Mouse (Mus musculus): ENCODE data around the gene Gm9821.
A peak's percentile ranks its signal among the peaks of the same experiment; 100 is the strongest.

The Gm9821 gene

GRCm38 (mm10) chr2:91971231-91972097 is 26.0 kb downstream of the Gm9821 start:
- DNase-seq (ENCODE audit: low read depth): no peak

DNA sequence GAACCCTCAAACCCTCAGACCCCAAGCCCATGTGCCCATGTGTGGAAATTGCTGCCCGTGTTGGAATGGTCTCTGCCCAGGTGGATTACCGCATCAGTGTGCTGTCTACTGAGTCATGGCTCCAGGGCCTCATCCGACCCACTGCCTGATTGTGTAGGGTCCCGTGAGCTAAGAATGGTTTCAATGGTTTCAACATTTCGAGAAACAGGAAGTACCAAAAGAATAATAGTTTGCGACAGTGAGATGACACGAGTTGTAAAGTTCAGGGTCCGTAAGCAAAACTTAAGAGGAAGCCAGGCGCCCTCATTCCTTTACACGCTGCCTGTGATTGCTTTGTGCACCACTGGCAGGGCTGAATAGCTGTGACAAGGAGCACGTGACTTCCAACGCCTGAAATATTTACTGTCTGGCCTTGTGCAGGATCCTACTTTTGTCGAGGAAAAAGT is 26.6 kb downstream of the Gm9821 start:
- no peak for DNase-seq (ENCODE audit: low read depth)

- DNase-seq (ENCODE audit: low read depth): no peak
These were observed 28.1 kb downstream of the Gm9821 start for GRCm38 (mm10) chr2:91973416-91974135.

DNA sequence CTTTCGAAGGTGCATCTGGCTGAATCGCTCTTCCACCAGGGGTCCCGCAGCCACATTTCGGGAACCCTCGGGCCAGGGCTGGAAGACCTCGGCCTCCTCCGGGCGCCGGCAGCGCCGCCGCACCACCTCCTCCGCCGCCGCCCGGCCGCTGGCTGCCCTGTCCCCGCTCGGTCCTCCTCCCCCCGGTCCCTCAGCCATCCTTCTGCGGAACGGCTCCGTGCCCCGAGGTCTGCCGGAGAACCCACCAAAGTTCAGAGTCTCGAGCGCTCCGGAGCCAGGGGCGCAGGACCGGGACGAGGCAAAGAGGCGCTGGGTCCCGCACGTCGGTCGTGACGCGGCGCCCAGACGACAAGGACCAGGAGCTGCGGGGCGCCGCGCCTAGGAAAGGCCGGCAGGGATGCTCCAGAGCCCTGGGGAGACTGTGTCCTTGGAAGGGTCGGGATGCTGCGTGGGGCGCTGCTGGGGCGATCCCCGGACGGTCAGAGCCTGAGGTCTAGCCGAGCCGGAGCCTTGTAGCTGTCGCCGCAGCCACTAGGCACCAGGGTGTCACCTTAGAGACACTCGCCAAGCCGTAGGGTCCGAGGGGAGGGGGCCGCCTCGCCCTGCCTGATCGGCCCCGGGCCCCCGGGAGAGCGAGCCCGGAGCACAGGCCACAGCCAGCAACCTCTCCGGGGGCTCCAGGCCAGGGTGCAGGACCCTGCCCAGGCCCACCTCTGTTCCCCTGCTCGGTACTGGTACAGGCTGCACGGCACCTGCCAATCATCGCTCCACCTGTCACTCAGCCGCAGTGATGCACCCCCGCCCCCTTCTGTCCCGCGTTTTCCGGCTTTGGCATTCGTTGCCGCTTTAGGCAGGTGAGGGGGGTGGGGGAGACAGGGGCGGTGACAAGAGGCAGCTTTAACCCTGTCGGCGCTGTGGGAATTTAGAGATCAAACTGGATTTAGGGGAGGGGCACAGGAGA is 30.4 kb downstream of the Gm9821 start, which contains the start of gene Dgkz:
Dgkz (minus strand) TSS at position 284 of the 961 bp plus-strand sequence.
- no peak for DNase-seq (ENCODE audit: low read depth)

DNA sequence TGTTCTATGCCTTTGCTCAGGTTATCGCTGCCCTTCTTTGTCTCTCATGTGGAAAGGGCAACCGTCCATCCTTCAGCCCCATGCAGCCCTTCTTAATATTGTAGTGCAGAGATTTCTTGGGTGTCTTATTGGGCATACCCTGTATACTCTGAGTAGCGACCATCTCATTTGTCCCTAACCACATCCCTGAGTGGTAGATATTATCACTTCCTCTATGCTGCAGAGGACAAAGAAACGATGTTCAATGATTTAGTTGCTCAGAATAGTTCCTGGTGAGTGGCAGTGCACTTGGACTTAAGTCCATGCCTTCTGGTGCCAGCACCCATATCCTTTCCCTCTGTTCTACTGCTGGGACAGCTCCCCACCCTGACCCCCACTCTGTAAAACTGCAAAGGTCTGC is 32.5 kb downstream of the Gm9821 start:
- no peak for DNase-seq (ENCODE audit: low read depth)

DNA sequence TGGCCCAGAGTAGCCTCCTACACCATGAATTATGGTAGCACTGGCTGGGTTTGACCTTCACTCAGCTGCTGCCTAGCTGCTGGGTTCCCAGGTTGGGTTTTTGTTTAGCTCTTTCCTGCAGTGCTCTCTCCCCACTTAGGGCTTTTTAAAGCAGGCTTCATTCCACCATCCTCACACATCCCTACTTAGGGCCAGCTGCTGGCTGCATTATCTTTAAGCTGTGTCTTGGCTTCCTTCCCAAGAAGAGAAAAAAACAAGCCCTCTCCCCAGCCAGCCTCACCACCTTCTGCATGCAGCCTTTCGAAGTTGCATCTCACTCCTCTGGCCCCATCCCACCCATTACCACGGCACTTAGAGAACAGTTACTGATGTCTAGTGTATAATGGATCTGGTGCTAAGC is 33.0 kb downstream of the Gm9821 start:
- DNase-seq (ENCODE audit: low read depth): no peak

GRCm38 (mm10) chr2:91980245-91980644 is 34.7 kb downstream of the Gm9821 start:
- no peak for DNase-seq (ENCODE audit: low read depth)

DNA sequence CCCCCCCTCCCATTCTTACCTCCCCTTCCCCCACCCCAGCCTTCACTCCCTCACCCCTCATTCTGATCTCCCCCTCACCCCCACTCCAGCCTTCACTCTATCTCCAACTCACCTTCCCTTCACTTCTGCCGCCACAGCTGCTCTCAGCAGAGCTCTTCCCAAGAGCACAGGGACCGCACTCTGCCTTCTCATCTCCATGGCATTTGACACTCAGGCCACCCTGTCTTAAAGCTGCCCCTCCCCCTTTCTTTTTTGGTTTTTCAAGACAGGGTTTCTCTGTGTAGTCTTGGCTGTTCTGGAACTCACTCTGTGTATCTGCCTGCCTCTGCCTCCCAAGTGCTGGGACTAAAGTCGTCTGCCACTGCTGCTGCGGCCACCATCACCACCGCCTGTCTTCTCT is 35.3 kb downstream of the Gm9821 start:
- no peak for DNase-seq (ENCODE audit: low read depth)

- DNase-seq (ENCODE audit: low read depth): peak; percentile 68
These were observed 38.9 kb downstream of the Gm9821 start for GRCm38 (mm10) chr2:91984439-91984838.

DNA sequence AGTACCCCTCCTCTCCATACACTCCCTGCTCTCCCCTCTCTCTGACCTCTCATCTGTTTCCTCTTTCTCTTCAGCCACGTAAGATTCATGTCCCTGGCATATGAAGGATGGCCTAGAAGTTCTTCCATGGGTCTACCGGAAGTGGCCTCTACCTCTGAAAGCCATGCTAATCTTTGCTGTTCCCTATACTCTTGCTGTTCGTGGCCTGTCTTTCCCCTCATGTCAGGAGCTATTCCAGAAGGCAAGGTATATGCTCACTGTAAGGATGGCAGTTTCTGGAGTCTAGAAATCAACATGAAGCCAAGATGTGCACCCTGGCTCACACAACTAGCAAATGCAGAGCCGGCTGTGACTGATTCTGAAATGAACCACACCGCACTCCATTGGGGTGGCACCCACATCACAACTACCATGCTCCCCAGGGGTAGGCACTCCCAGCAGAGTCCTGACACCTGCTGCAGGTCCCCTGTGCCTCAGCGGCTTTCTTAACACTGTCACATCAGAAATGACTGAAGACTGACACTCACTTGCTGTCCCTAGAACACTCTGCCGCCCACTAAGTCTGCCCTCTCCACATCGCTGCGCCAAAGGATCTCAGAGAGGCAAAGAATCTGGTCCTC is 39.5 kb downstream of the Gm9821 start:
- DNase-seq (ENCODE audit: low read depth): no peak

DNA sequence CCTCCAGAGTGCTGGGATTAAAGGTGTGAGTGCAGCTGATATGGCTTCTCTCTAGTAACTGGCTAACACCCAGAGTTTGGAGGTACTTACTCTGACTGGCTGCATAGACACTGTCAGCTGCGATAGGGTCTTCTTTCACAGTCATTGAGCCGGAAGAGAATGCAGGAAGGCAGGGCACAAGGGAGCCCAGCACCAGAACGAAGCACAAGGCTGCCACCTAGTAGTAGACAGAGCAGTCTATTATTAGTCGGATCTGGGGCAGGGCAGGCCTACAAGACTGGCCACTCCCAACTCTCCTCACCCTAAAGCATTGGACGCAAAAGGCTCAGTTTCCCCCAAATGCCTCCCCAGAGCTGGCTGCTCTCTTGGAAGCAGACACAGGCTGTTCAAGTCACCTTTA is 40.6 kb downstream of the Gm9821 start:
- DNase-seq (ENCODE audit: low read depth): no peak

DNA sequence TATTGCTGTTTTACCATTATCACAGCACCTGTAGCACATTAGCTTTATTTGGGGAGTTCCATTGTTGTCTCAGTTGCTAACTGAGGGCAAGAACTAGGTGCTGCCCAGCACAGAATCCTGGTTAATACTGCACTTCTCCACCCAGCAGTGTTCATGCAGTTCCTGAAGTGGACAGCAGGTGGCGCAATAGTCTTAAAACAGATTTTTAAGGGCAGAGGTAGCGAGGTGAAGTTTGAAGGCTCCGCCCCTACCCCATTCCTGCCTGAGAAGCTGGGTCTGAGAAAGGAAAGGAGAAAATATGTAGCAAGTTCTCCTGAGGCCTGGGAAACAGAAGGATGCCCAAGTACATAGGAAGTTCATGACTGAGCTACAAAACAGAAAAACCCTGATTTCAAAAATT is 42.0 kb downstream of the Gm9821 start:
- peak; percentile 75 for DNase-seq (ENCODE audit: low read depth)

DNA sequence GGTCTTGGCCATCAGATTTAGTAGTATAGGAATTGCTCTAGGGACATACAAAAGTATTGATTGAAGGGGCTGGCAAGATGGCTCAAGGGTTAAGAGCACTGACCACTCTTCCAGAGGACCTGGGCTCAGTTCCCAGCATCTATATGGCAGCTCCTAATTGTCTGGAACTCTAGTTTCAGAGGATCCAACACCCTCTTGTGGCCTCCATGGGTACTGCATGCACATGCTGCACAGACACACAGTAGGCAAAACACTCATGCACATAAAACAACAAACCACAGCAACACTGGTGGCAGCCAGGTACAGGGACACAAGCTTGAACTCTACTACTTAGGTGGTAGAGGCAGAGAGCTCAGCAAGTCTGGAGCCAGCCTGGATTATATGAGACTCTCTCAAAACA is 44.2 kb downstream of the Gm9821 start:
- DNase-seq (ENCODE audit: low read depth): no peak

DNA sequence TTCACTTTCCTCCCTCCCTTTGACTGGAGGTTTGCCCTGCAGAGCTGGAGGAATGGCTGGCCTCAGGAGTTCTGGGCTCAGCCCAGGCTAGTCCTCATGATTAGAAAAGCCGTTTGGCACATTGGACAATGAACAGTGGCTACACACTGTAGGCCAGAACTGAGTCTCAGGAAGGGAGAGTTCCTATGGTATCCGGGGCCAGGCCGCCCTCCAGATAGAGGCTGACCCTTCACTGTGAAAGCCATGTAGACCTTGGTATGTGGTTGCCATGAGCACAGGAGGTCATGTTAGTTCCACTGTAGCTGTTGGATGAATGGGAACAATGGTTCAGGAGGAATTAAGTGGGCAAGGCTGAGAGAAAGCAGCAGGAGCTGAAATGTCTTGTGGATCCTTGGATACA is 47.9 kb downstream of the Gm9821 start:
- no peak for DNase-seq (ENCODE audit: low read depth)

DNA sequence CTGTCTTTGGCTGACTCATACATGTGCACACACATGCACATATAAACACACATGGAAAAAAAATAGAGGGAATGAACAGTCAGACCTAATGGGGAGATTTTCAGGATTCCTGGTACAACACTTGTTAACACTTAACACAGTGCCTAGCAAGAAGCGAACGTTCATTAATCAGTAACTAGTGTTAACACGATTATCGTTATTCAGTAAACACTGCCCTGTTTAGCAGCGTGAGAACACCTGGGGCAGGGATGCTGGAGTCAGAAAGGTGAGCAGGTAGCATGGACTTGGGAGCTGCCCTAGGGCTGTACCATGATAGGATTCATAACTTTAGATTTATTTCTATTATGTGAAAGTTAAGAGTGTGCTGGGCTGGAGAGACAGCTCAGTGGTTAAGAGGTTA is 50.5 kb downstream of the Gm9821 start:
- DNase-seq (ENCODE audit: low read depth): no peak

All from c-Kit-positive CD71-negative TER-119-negative erythroid progenitor cells, embryonic 14.5 days (primary cell).